Mouse (Mus musculus): ENCODE measurements around the gene Rp2.

GRCm38 (mm10) chrX:20411382-20411781, 47.1 kb downstream of the Rp2 start:
- TF ChIP-seq CTCF (IDR thresholded peaks at IDR 0.05; ENCODE audit: low read depth, low read length), result no peak
- no peak for TF ChIP-seq TAL1 (conservative IDR thresholded peaks at IDR 0.05; ENCODE audit: low read depth, low read length)
- no peak for TF ChIP-seq GATA2 (IDR thresholded peaks at IDR 0.05; ENCODE audit: borderline replicate concordance, low read depth, low read length)
- no peak for TF ChIP-seq GATA1 (IDR thresholded peaks at IDR 0.05; ENCODE audit: borderline replicate concordance, low read length)
- no peak for TF ChIP-seq POLR2AphosphoS5 (IDR thresholded peaks at IDR 0.05; ENCODE audit: insufficient replicate concordance, low read depth, low read length)

All from G1E (cell line).